Mouse (Mus musculus) G1E-ER4 (cell line): Measurements from ENCODE around the gene Stk32c. TPM values are rescaled to one million over a fixed set of nuclear protein-coding genes. Genes with fewer than 3 reads are reported as not detected.

Experiments
- GATA1 ChIP-seq: IDR thresholded peaks from one replicate; pipeline ENCODE4 v1.8.0; 2012; ENCODE audit warnings: low read length, inconsistent platforms
- polyA plus RNA-seq: library from polyadenylated mRNA; stranded (reverse); fragments of >175 nt; gene quantifications from 2 replicates; pipeline ENCODE4 v1.2.3, GENCODE M21; 2012

Gene Stk32c
- polyA plus RNA-seq, 1 experiment: not detected

GRCm38 (mm10) chr7:139187771-139188633 lies 25.1 kb downstream of the Stk32c start:
- TF ChIP-seq GATA1: no peak

GRCm38 (mm10) chr7:139187277-139187676 lies 25.8 kb downstream of the Stk32c start:
- TF ChIP-seq GATA1: no peak

GRCm38 (mm10) chr7:139186436-139186835 lies 26.7 kb downstream of the Stk32c start:
- TF ChIP-seq GATA1: no peak

- TF ChIP-seq GATA1: no peak
Observed at GRCm38 (mm10) chr7:139185971-139186370, 27.1 kb downstream of the Stk32c start.

GRCm38 (mm10) chr7:139184846-139185245 lies 28.3 kb downstream of the Stk32c start:
- TF ChIP-seq GATA1: no peak

GRCm38 (mm10) chr7:139184396-139184795 lies 28.7 kb downstream of the Stk32c start:
- TF ChIP-seq GATA1: no peak

GRCm38 (mm10) chr7:139180058-139180457 lies 33.0 kb downstream of the Stk32c start:
- TF ChIP-seq GATA1: no peak

GRCm38 (mm10) chr7:139179299-139179698 lies 33.8 kb downstream of the Stk32c start:
- no peak for TF ChIP-seq GATA1

- no peak for TF ChIP-seq GATA1
Observed at GRCm38 (mm10) chr7:139169143-139169542, 44.0 kb downstream of the Stk32c start.

GRCm38 (mm10) chr7:139164410-139164809 lies 48.7 kb downstream of the Stk32c start:
- no peak for TF ChIP-seq GATA1

GRCm38 (mm10) chr7:139158956-139159355 lies 54.2 kb downstream of the Stk32c start:
- no peak for TF ChIP-seq GATA1

- no peak for TF ChIP-seq GATA1
Observed at GRCm38 (mm10) chr7:139158549-139158948, 54.6 kb downstream of the Stk32c start.

- TF ChIP-seq GATA1: no peak
Observed at GRCm38 (mm10) chr7:139157541-139157940, 55.6 kb downstream of the Stk32c start.

GRCm38 (mm10) chr7:139156341-139157058 lies 56.6 kb downstream of the Stk32c start:
- TF ChIP-seq GATA1: no peak

GRCm38 (mm10) chr7:139152927-139153326 lies 60.2 kb downstream of the Stk32c start:
- TF ChIP-seq GATA1: no peak

- TF ChIP-seq GATA1: no peak
Observed at GRCm38 (mm10) chr7:139151116-139151515, 62.0 kb downstream of the Stk32c start.

- TF ChIP-seq GATA1: no peak
Observed at GRCm38 (mm10) chr7:139149373-139149772, 63.7 kb downstream of the Stk32c start.

- no peak for TF ChIP-seq GATA1
Observed at GRCm38 (mm10) chr7:139147360-139147759, 65.7 kb downstream of the Stk32c start.
